Mouse (Mus musculus): ENCODE measurements around the gene Olfr47.
"Not testable (repeated sequence)": the region's sequence is repeated elsewhere in the genome, so short reads cannot be mapped to it uniquely, and the experiment has no call there.

Olfr47 gene

GRCm38 (mm10) chr6:43231255-43231654 lies at the start of gene Olfr47:
TSS of gene Olfr47 (plus strand) at chr6:43231529.
- not testable (repeated sequence) for DNase-seq

- no peak for DNase-seq
Observed at GRCm38 (mm10) chr6:43190986-43191385, 40.3 kb upstream of the Olfr47 start.

DNA sequence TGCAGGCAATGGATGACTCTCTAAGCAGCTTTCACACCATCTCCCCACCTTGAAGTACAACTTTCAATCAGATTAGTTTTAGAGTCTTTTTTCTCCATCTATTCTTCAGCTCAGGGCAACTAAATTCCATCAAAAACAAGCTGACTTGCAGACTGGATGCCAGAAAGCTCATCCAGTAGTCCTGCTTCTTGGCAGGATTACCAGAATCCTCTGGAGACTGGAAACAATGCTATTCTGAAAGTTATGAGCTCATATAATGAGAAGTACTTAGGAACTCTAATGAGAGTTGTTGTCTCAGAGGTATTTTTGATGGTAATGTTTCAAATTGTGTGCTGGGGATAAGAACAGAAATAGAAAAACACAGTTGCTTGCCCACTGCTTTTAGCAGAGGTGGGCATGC lies 34.5 kb upstream of the Olfr47 start, which contains the start of gene Olfr435:
TSS of gene Olfr435 (plus strand) at position 366 of the 400 bp plus-strand sequence.
- DNase-seq, result no peak

GRCm38 (mm10) chr6:43198094-43198493 lies 33.2 kb upstream of the Olfr47 start:
- no peak for DNase-seq

DNA sequence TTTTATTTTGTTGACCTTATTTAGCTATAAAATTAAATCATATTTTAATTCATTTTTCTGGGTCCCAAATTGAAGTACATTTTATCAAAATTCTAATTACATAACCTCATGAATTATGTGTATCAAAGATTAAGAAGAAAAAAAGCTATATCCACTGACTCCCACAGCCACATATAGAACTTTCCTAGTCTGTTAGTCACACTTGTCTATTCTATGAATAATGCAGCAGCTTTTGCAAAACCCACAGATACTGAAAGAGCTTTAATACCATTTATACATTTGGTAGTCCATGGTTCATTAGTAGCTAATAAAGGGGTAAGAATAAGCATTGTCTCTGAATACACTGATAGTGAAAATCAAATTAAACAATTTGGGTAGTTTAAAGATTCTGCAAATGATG lies 28.5 kb upstream of the Olfr47 start:
- no peak for DNase-seq

DNA sequence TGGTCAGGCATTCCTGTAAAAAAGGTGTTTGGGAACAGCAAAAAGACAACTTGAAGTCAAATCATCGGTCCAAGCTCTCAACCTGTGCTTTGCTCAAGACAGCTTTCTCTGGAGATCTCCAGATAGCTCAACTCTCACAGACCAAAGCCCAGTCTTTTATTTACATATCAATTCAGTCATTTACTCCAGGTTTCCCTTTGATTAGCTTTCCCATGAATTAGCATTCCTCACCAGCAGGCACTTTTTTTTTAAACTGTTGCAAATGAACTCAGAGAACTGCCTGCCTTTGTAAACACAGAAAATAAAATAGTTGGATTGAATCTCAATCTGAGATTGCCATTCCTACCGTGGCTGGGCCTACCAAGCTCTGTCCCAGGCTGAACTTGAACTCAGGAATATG lies 26.0 kb upstream of the Olfr47 start:
- DNase-seq, result no peak

GRCm38 (mm10) chr6:43212873-43213272 lies 18.5 kb upstream of the Olfr47 start, which contains the start of gene Olfr434:
TSS of gene Olfr434 (plus strand) at chr6:43213021.
- DNase-seq, result not testable (repeated sequence)

GRCm38 (mm10) chr6:43242061-43242460 lies 10.7 kb downstream of the Olfr47 start:
- peak in 1 of 2 experiments; percentile 15 for DNase-seq

DNA sequence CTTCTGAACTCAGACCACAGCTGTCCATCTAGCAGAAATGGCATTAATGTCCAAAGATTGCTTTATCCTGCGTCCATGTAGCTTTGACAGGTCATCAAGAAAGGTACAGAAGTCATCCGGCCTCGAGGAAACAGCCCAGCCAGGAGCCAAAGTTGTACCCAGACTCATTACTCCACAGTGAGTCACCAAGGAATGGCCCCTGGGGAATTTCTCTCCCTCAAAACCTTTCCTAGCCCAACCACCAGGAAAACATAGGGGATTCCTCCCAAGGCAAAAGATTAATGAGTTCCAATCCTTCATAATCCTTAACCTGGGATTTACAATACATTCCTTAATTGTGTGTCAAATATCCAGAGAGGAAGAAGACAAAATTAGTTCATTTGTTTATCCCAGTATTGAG lies 16.1 kb downstream of the Olfr47 start:
- DNase-seq, result no peak

- no peak for DNase-seq
Observed at GRCm38 (mm10) chr6:43252994-43253393, 21.7 kb downstream of the Olfr47 start.

- no peak for DNase-seq
Observed at GRCm38 (mm10) chr6:43254193-43254926, 23.0 kb downstream of the Olfr47 start.

- DNase-seq, result no peak
Observed at GRCm38 (mm10) chr6:43260756-43261155, 29.4 kb downstream of the Olfr47 start.

DNA sequence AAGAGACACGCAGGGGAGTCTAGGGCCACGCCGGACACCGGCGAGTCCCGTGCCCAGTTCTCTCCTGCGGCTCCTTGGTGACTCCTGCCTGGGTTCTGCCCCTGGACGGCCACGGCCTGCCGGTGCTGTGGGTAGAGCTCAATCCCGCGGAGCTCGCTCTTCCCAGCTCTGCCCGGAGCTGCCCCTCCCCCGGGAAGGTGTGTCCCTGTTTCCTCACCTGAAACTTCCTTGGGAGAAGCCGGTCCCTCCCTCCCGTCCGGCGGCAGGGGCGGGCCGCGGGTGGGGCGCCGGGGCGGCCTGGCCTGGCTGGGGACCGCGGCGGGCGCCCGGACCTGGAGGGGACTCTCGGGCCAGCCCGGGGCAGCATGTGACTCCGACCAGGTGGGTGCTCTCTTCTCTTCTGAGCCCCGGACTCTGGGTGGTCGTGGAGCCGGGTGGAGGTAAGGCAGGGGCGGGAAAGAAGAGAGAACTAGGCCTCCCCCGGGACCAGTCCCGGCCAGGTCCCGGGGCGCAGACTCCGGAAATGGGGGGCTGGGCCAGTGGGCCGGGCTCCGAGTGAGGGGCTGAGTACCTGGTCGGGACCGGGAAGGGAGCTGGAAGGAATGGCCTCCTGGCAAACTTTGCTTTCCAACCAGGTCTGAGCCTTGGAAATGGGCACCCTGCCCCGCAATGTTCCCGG lies 34.2 kb downstream of the Olfr47 start, which contains the start of gene Arhgef5:
TSS of gene Arhgef5 (plus strand) at position 220 of the 679 bp plus-strand sequence.
- peak; percentile 79 to 88 for DNase-seq

GRCm38 (mm10) chr6:43266356-43266755 lies 35.0 kb downstream of the Olfr47 start:
- DNase-seq, result peak; percentile 62 to 66

DNA sequence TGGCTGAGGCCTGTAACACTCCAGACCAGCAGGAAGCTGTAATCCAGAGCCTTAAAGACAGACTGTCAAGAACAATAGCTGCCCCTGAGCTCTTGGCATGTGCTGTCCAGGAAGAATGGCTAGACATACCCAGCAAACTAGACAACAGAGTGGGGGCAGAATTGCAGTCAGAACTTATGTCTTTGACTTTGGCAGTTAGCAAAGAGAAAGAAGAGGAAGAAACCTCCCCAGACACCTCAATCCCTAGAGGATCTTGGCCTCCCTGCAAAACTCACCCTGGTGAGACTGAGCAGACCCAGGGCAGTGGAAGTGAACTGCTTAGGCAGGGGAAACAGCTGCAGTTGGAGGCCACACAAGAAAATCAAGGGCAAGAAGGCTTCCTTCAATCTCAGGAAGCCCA lies 41.3 kb downstream of the Olfr47 start:
- peak; percentile 27 to 37 for DNase-seq

DNA sequence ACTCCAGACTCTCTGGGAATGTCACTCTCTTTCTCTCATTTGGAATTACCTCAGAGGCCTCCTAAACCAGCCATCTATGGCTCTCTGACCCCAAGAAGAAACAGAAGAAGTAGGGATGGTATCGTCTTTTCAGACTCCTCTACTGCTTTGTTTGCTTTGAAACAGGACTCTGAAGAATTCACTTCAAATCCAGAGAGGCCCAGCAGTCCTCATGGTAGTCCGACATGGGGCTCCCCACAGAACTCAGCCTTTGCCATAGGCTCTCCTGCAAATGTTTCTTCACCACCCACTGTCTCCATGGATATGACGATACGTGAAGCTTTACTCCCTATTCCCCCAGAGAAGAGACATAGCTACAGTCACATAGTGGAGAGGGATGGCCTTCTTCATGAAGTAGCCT lies 42.8 kb downstream of the Olfr47 start:
- no peak for DNase-seq

GRCm38 (mm10) chr6:43278247-43278646 lies 46.9 kb downstream of the Olfr47 start:
- DNase-seq, result no peak

DNA sequence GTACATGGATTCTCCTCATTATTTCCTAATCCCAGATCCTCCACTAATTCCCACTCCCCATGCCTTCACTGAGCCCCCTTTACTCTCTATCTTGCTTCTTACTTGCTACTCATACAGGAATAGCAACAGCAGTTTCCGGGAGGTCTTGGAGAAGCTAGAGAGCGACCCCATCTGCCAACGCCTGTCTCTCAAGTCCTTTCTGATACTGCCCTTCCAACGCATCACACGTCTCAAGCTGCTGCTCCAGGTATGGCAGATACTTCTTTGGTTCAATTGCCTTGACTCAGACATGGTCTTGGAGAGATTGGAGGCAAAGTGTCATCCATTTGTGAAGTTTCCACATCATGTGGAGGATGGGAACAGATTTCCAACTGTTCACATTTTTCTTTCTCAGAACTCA lies 49.2 kb downstream of the Olfr47 start:
- no peak for DNase-seq
